In the genomic region with DNA sequence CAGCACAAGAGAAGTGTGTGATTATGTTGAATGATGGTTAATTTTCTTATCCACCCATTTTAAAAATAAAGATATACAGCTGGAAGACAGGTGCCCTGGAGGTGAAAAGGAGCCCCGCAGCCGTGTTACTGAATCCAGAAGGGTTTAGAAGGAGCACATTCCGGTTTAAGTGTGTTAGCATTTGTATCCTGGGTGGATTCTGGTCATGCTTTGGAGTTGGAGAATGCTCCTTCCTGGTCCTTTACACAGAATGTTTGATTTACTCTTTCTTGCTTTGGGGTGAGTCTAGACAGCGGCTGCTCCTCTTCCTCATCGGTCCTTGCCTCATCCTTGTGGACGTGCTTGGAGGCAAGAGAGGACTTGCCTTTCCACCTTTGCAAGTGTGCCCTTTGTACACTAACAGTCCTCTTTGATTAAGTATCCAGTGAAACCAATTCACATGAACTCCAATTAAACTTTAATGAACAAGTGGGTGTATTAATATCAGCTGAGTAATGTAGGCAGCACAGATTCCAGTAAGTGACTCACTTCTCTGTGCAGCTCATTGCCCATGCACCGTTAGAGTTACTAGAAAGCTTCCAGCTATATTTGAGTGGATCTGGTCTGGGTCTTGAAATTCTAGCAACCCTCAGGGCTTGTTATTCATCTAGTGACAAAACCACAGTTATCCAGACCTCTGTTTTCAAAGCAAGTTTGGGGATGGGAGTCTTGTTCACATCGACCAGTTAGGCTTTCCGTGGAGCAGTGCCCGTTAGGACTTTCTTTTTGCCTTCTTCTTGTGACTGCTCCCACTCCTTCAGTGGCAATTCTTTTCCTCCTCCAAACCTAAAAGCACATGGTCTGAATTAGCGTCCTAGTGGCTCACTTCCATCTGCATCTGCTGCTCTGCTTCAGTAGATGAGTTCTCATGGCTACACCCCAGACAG, we compare ENCODE assay signal across 22 mouse cellular contexts.
"Had no signal": no experiment of that assay in that cellular context is flagged by ENCODE, and none has a peak within 500 bp of the region (broad histone marks: within the 10 kb centered on the region; RNA-seq: fewer than 3 reads in every experiment).

No protein-coding gene starts in this region.

- H3K4me2 ChIP-seq: kidney, embryonic 15.5 days; limb, embryonic 12.5 days; limb, embryonic 15.5 days; liver, embryonic 11.5 days; lung, embryonic 14.5 days; midbrain, embryonic 12.5 days; midbrain, embryonic 15.5 days; neural tube, embryonic 12.5 days; neural tube, embryonic 15.5 days; stomach, embryonic 15.5 days had no signal

- H3K4me3 ChIP-seq: kidney, embryonic 15.5 days; limb, embryonic 12.5 days; limb, embryonic 15.5 days; midbrain, embryonic 12.5 days; midbrain, embryonic 15.5 days; neural tube, embryonic 12.5 days; neural tube, embryonic 15.5 days; stomach, embryonic 15.5 days had no signal

- DNase-seq: kidney, adult 8-10 months; kidney, postnatal 10 days; kidney, postnatal 36 days; left cerebral cortex, postnatal 4 days; liver, postnatal 0 days; lung, embryonic 14.5 days; right cerebral cortex, adult 18-20 months; right cerebral cortex, postnatal 14 days; spleen, adult 18-20 months; thymus, adult 2 months; thymus, postnatal 14 days; thymus, postnatal 4 days had no signal

- H3K27me3 ChIP-seq: kidney, embryonic 15.5 days; limb, embryonic 12.5 days; limb, embryonic 15.5 days; midbrain, embryonic 12.5 days; midbrain, embryonic 15.5 days; neural tube, embryonic 12.5 days; neural tube, embryonic 15.5 days; stomach, embryonic 15.5 days had no signal

- H3K36me3 ChIP-seq: kidney, embryonic 15.5 days; limb, embryonic 12.5 days; limb, embryonic 15.5 days; midbrain, embryonic 12.5 days; midbrain, embryonic 15.5 days; neural tube, embryonic 12.5 days; neural tube, embryonic 15.5 days; stomach, embryonic 15.5 days had no signal

- ATAC-seq: liver, postnatal 0 days; lung, postnatal 0 days; midbrain, embryonic 15.5 days had no signal
